Mouse (Mus musculus) forebrain, postnatal 0 days (tissue): ENCODE measurements around the gene Gatd1. TPM values are rescaled to one million over a fixed set of nuclear protein-coding genes. Genes with fewer than 3 reads are reported as not detected.

Source experiments
- ATAC-seq: fragments of 200-750 bp; cut with Nextera tagmentation; 2 replicates; pipeline ENCODE4 v1.8.0; 2017; ENCODE audit warnings: mild to moderate bottlenecking, moderate library complexity
- DNase-seq: peaks from one replicate; pipeline ENCODE4 v3.0.0-alpha.2; 2015
- H3K27ac ChIP-seq: fragments of 300-500 bp; sonication (generic); 2 replicates; pipeline ENCODE4 v1.5.1; 2014; ENCODE audit warnings: low read depth, mild to moderate bottlenecking, antibody characterized with exemption, low read length, moderate library complexity, mixed read lengths
- H3K27me3 ChIP-seq: fragments of 300-500 bp; sonication (generic); 2 replicates; pipeline ENCODE4 v1.6.1; 2014; ENCODE audit warnings: mild to moderate bottlenecking, low read length, mixed read lengths; ENCODE audit not compliant: insufficient read depth
- H3K36me3 ChIP-seq: fragments of 300-500 bp; sonication (generic); 2 replicates; pipeline ENCODE4 v1.6.1; 2014; ENCODE audit warnings: mild to moderate bottlenecking, moderate library complexity; ENCODE audit not compliant: insufficient read depth
- H3K4me1 ChIP-seq: fragments of 300-500 bp; sonication (generic); 2 replicates; pipeline ENCODE4 v1.6.1; 2014; ENCODE audit warnings: antibody characterized with exemption; ENCODE audit not compliant: insufficient read depth
- H3K4me2 ChIP-seq: fragments of 300-500 bp; sonication (generic); 2 replicates; pipeline ENCODE4 v1.6.1; 2014; ENCODE audit warnings: low read depth, mild to moderate bottlenecking, moderate library complexity
- H3K4me3 ChIP-seq: fragments of 300-500 bp; sonication (generic); 2 replicates; pipeline ENCODE4 v1.5.1; 2014; ENCODE audit warnings: low read depth, low read length, mixed read lengths
- H3K9ac ChIP-seq: fragments of 300-500 bp; sonication (generic); 2 replicates; pipeline ENCODE4 v1.6.1; 2014; ENCODE audit warnings: mild to moderate bottlenecking
- H3K9me3 ChIP-seq: fragments of 300-500 bp; sonication (generic); 2 replicates; pipeline ENCODE4 v1.6.1; 2016; ENCODE audit warnings: low read length
- CTCF ChIP-seq: sonication (generic); IDR thresholded peaks from 2 replicates; pipeline ENCODE4 v1.5.1; 2016; ENCODE audit warnings: antibody characterized with exemption, control low read depth, low read depth
- WGBS: fragments of 180-500 bp; shearing (Covaris S2); extraction: QIAGEN DNeasy Blood & Tissue Kit; methylation state at CpG from one replicate; pipeline ENCODE4 v1.1.7; 2014; 5-methylcytosine and 5-hydroxymethylcytosine counted together
- polyA plus RNA-seq: library from polyadenylated mRNA; unstranded; fragments of >200 nt; fragmentation: Nextera tagmentation; extraction: Ambion mirVana; gene quantifications from 2 replicates; pipeline ENCODE4 v1.2.1, GENCODE M21; 2015
- total RNA-seq: library from RNA; depleted of rRNA; stranded (reverse); fragments of >200 nt; gene quantifications from 2 replicates; pipeline ENCODE4 v1.2.3, GENCODE M21; 2014

Gene Gatd1
- total and polyA plus RNA-seq, 2 experiments from 2014 or later = 56.0 to 65.0 TPM

- H3K9ac ChIP-seq = no peak overlapping the region
- TF ChIP-seq CTCF = no peak
- no peak overlapping the region for H3K4me2 ChIP-seq
- no peak overlapping the region for H3K27ac ChIP-seq
- WGBS = 93% methylated on average over 9 of the region's 9 CpGs
- peaks cover 6% of the 10 kb centered on the region for H3K36me3 ChIP-seq
- ATAC-seq = no peak
- no peak overlapping the region for H3K4me3 ChIP-seq
- DNase-seq = no peak
- H3K27me3 ChIP-seq = no peaks in the 10 kb centered on the region
- H3K9me3 ChIP-seq = no peaks in the 10 kb centered on the region
- H3K4me1 ChIP-seq = peaks cover 12% of the 10 kb centered on the region
Measured at GRCm38 (mm10) chr7:141441460-141441859, 27.5 kb upstream of the Gatd1 start.

- H3K9me3 ChIP-seq = no peaks in the 10 kb centered on the region
- peaks cover 18% of the 10 kb centered on the region for H3K4me1 ChIP-seq
- peak; percentile 68 for TF ChIP-seq CTCF
- WGBS = 28% methylated on average over 6 of the region's 6 CpGs
- DNase-seq = peak; percentile 35
- H3K27ac ChIP-seq = no peak overlapping the region
- ATAC-seq = no peak
- no peak overlapping the region for H3K9ac ChIP-seq
- no peak overlapping the region for H3K4me2 ChIP-seq
- no peak overlapping the region for H3K4me3 ChIP-seq
- no peaks in the 10 kb centered on the region for H3K27me3 ChIP-seq
- peaks cover 6% of the 10 kb centered on the region for H3K36me3 ChIP-seq
Measured at GRCm38 (mm10) chr7:141440613-141441012, 26.7 kb upstream of the Gatd1 start.

- Histone ChIP-seq H3K9me3 (no peaks in the 10 kb centered on the region), H3K36me3 (peaks cover 6% of the 10 kb centered on the region), H3K9ac (no peak overlapping the region), H3K27ac (no peak overlapping the region), H3K4me2 (no peak overlapping the region), H3K4me3 (no peak overlapping the region), H3K4me1 (peaks cover 21% of the 10 kb centered on the region), H3K27me3 (no peaks in the 10 kb centered on the region)
- no peak for TF ChIP-seq CTCF
- DNase-seq (no peak), ATAC-seq (no peak)
- WGBS = 94% methylated on average over 11 of the region's 11 CpGs
Measured at GRCm38 (mm10) chr7:141439811-141440210, 25.9 kb upstream of the Gatd1 start.

GRCm38 (mm10) chr7:141439140-141439679 is 25.3 kb upstream of the Gatd1 start:
- Histone ChIP-seq H3K36me3 (peaks cover 6% of the 10 kb centered on the region), H3K9ac (no peak overlapping the region), H3K4me3 (no peak overlapping the region), H3K4me2 (no peak overlapping the region), H3K27ac (no peak overlapping the region), H3K4me1 (peaks cover 24% of the 10 kb centered on the region), H3K27me3 (no peaks in the 10 kb centered on the region), H3K9me3 (no peaks in the 10 kb centered on the region)
- DNase-seq (no peak), ATAC-seq (no peak)
- TF ChIP-seq CTCF = no peak
- WGBS = 94% methylated on average over 10 of the region's 10 CpGs

- DNase-seq = no peak
- Histone ChIP-seq H3K4me2 (no peak overlapping the region; the same call in 1 of the 2 replicates), H3K36me3 (peaks cover 11% of the 10 kb centered on the region), H3K9me3 (no peaks in the 10 kb centered on the region), H3K4me3 (no peak overlapping the region), H3K27ac (peak overlapping the region; percentile 86; the same call in 1 of the 2 replicates), H3K4me1 (peaks cover 30% of the 10 kb centered on the region), H3K9ac (no peak overlapping the region), H3K27me3 (no peaks in the 10 kb centered on the region)
- no peak for TF ChIP-seq CTCF
- WGBS = 93% methylated on average over 12 of the region's 12 CpGs
- ATAC-seq = no peak
Measured at GRCm38 (mm10) chr7:141438201-141438968, 24.4 kb upstream of the Gatd1 start.

GRCm38 (mm10) chr7:141437178-141438120 is 23.5 kb upstream of the Gatd1 start, which contains the start of gene Slc25a22:
TSS of gene Slc25a22 (minus strand) at chr7:141437892.
- peak; percentile 93 for DNase-seq
- ATAC-seq = peak; percentile 91
- peak; percentile 81 for TF ChIP-seq CTCF
- Histone ChIP-seq H3K9me3 (no peaks in the 10 kb centered on the region), H3K27ac (peak within 1 kb of the TSS; percentile 86), H3K4me3 (peak within 1 kb of the TSS; percentile 70), H3K4me1 (peaks cover 31% of the 10 kb centered on the region), H3K4me2 (peak within 1 kb of the TSS; percentile 93), H3K36me3 (peaks cover 20% of the 10 kb centered on the region), H3K27me3 (no peaks in the 10 kb centered on the region), H3K9ac (peak within 1 kb of the TSS; percentile 87)
- WGBS = 7% methylated on average over 53 of the region's 53 CpGs
